Mouse (Mus musculus) intestine, embryonic 14.5 days (tissue): Measurements from ENCODE around the gene Spata45. TPM values are rescaled to one million over a fixed set of nuclear protein-coding genes. Genes with fewer than 3 reads are reported as not detected.

Experiments
- ATAC-seq: fragments of 200-750 bp; cut with Nextera tagmentation; replicated peaks from 2 replicates; pipeline ENCODE4 v1.8.0; 2017; ENCODE audit warnings: low read depth, moderate number of reproducible peaks, moderate TSS enrichment, moderate library complexity; ENCODE audit not compliant: low FRiP score, low TSS enrichment
- DNase-seq: peaks from one replicate; pipeline ENCODE4 v3.0.0-alpha.2; 2018; ENCODE audit warnings: low spot score
- H3K27ac ChIP-seq: fragments of 300-500 bp; sonication (generic); 2 replicates; pipeline ENCODE4 v1.5.1; 2014; ENCODE audit warnings: low read depth, mild to moderate bottlenecking, control low read depth
- H3K27me3 ChIP-seq: fragments of 300-500 bp; sonication (generic); replicated peaks from 2 replicates; pipeline ENCODE4 v1.6.1; 2014; ENCODE audit warnings: low read length, control low read depth; ENCODE audit not compliant: control insufficient read depth, insufficient read depth
- H3K36me3 ChIP-seq: fragments of 300-500 bp; sonication (generic); 2 replicates; pipeline ENCODE4 v1.6.1; 2014; ENCODE audit warnings: low read length, control low read depth; ENCODE audit not compliant: control insufficient read depth, insufficient read depth
- H3K4me1 ChIP-seq: fragments of 300-500 bp; sonication (generic); replicated peaks from 2 replicates; pipeline ENCODE4 v1.6.1; 2014; ENCODE audit warnings: low read length, control low read depth, mixed read lengths; ENCODE audit not compliant: control insufficient read depth, insufficient read depth
- H3K4me2 ChIP-seq: fragments of 300-500 bp; sonication (generic); 2 replicates; pipeline ENCODE4 v1.6.1; 2014; ENCODE audit warnings: low read length
- H3K4me3 ChIP-seq: fragments of 300-500 bp; sonication (generic); 2 replicates; pipeline ENCODE4 v1.5.1; 2014; ENCODE audit warnings: low read depth, low read length, control low read depth, mixed read lengths
- H3K9ac ChIP-seq: fragments of 300-500 bp; sonication (generic); 2 replicates; pipeline ENCODE4 v1.6.1; 2014; ENCODE audit warnings: mild to moderate bottlenecking, low read length
- H3K9me3 ChIP-seq: fragments of 300-500 bp; sonication (generic); 2 replicates; pipeline ENCODE4 v1.6.1; 2016; ENCODE audit warnings: low read length, control low read depth; ENCODE audit not compliant: control insufficient read depth
- WGBS: fragments of 180-500 bp; shearing (Covaris S2); extraction: QIAGEN DNeasy Blood & Tissue Kit; methylation state at CpG from one replicate; pipeline ENCODE4 v1.1.7; 2014; 5-methylcytosine and 5-hydroxymethylcytosine counted together
- polyA plus RNA-seq: library from polyadenylated mRNA; unstranded; fragments of >200 nt; fragmentation: Nextera tagmentation; extraction: Ambion mirVana; gene quantifications from 2 replicates; pipeline ENCODE4 v1.2.1, GENCODE M21; 2014

Gene Spata45
- polyA plus RNA-seq, 1 experiment from 2014 or later: not detected

DNA sequence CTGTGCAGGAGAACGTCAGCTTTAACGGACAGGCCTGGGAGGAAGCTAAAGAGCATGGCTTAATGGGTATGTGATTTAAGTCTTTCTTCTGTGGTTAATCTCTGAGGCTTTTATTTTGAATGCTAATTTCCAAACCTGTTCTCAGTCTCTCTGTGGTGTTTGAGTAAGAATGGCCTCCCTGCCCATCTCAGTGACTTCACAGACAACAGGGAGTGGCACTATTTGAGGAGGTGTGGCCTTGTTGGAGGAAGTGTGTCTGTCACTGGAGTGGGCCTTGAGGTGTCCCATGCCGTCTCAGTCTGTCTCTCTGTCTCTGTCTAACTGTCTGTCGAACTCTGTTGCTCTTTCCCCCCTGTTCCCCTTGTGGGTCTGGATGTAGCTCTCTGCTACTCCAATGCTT is 28.7 kb downstream of the Spata45 start:
- WGBS: 82% methylated on average over 4 of the region's 4 CpGs
- ATAC-seq: no peak

GRCm38 (mm10) chr1:191068377-191068776 is 31.9 kb downstream of the Spata45 start:
- H3K9me3 ChIP-seq: no peaks in the 10 kb centered on the region
- H3K4me2 ChIP-seq: no peak overlapping the region
- H3K36me3 ChIP-seq: peaks cover 75% of the 10 kb centered on the region
- H3K4me3 ChIP-seq: no peak overlapping the region
- ATAC-seq: no peak
- DNase-seq: no peak
- no peak overlapping the region for H3K9ac ChIP-seq
- H3K4me1 ChIP-seq: peaks cover 8% of the 10 kb centered on the region
- no peak overlapping the region for H3K27ac ChIP-seq
- WGBS: 82% methylated on average over 5 of the region's 5 CpGs
- H3K27me3 ChIP-seq: no peaks in the 10 kb centered on the region

More for the DNA sequence above, 28.7 kb downstream of the Spata45 start:
- Histone ChIP-seq H3K27me3 (no peaks in the 10 kb centered on the region), H3K4me1 (peaks cover 13% of the 10 kb centered on the region), H3K9ac (no peak overlapping the region), H3K4me2 (no peak overlapping the region), H3K27ac (no peak overlapping the region), H3K4me3 (no peak overlapping the region), H3K9me3 (no peaks in the 10 kb centered on the region), H3K36me3 (peaks cover 43% of the 10 kb centered on the region)
- DNase-seq: no peak

DNA sequence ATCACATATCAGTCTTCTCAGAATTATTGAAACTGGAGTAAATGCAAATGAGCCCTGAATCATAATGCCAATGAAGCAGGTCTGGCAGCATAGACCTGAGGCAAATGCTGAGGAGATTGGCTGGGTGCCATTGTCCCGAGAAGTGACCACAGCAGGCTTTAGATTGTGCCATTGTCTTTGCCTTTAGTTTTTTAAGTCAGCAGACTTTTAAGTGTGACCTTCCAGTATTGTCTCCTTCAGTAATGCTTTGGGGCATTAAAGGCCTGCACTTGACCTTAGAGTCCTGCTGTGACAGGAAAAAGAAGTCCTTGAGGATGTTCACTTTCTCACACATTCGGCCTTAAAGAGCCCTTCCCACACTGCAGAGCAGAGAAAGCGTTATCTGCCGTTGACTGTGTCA is 33.8 kb downstream of the Spata45 start:
- no peak overlapping the region for H3K4me2 ChIP-seq
- H3K9ac ChIP-seq: no peak overlapping the region
- H3K36me3 ChIP-seq: peaks cover 93% of the 10 kb centered on the region
- H3K4me3 ChIP-seq: no peak overlapping the region
- H3K9me3 ChIP-seq: no peaks in the 10 kb centered on the region
- ATAC-seq (no peak), DNase-seq (no peak)
- no peaks in the 10 kb centered on the region for H3K4me1 ChIP-seq
- 86% methylated on average over 4 of the region's 4 CpGs for WGBS
- no peak overlapping the region for H3K27ac ChIP-seq
- no peaks in the 10 kb centered on the region for H3K27me3 ChIP-seq

- no peaks in the 10 kb centered on the region for H3K4me1 ChIP-seq
- no peak overlapping the region for H3K4me3 ChIP-seq
- ATAC-seq (no peak), DNase-seq (no peak)
- peaks cover 94% of the 10 kb centered on the region for H3K36me3 ChIP-seq
- no peaks in the 10 kb centered on the region for H3K27me3 ChIP-seq
- H3K27ac ChIP-seq: no peak overlapping the region
- H3K9me3 ChIP-seq: no peaks in the 10 kb centered on the region
- WGBS: 83% methylated on average over 6 of the region's 6 CpGs
- H3K9ac ChIP-seq: no peak overlapping the region
- H3K4me2 ChIP-seq: no peak overlapping the region
Observed at GRCm38 (mm10) chr1:191071613-191072012, 35.2 kb downstream of the Spata45 start.

GRCm38 (mm10) chr1:191072329-191072913 is 36.0 kb downstream of the Spata45 start:
- H3K36me3 ChIP-seq: peaks cover 95% of the 10 kb centered on the region
- H3K27me3 ChIP-seq: no peaks in the 10 kb centered on the region
- no peak for DNase-seq
- no peak overlapping the region for H3K4me3 ChIP-seq
- no peak for ATAC-seq
- no peak overlapping the region for H3K27ac ChIP-seq
- H3K9me3 ChIP-seq: no peaks in the 10 kb centered on the region
- WGBS: 90% methylated on average over 16 of the region's 16 CpGs
- no peak overlapping the region for H3K9ac ChIP-seq
- H3K4me2 ChIP-seq: no peak overlapping the region
- H3K4me1 ChIP-seq: no peaks in the 10 kb centered on the region

GRCm38 (mm10) chr1:191073001-191073400 is 36.6 kb downstream of the Spata45 start:
- no peak overlapping the region for H3K27ac ChIP-seq
- H3K4me3 ChIP-seq: no peak overlapping the region
- no peak overlapping the region for H3K4me2 ChIP-seq
- no peaks in the 10 kb centered on the region for H3K4me1 ChIP-seq
- no peak for DNase-seq
- H3K9ac ChIP-seq: no peak overlapping the region
- peaks cover 95% of the 10 kb centered on the region for H3K36me3 ChIP-seq
- no peaks in the 10 kb centered on the region for H3K27me3 ChIP-seq
- WGBS: 82% methylated on average over 6 of the region's 6 CpGs
- no peaks in the 10 kb centered on the region for H3K9me3 ChIP-seq
- ATAC-seq: no peak

DNA sequence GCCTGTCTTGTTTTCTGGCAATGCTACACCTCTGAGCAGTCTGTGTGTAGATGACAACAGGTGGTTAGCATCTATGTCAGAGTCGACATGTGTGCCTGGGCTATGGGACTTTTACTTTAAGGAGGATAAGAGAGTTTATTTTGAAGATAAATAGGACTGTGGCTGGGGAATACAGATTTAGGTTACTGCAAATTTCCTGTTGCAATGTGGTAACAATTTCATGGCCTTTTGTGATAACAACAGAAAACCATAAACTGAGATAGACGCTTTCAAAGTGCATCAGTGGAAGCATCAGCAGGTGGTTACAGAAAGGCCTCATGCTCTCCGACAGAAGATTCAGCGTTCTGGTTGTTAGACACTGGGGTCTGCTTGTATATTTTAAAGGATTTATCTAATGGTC is 37.0 kb downstream of the Spata45 start:
- Histone ChIP-seq H3K36me3 (peaks cover 96% of the 10 kb centered on the region), H3K4me2 (no peak overlapping the region), H3K27ac (no peak overlapping the region), H3K9ac (no peak overlapping the region), H3K9me3 (no peaks in the 10 kb centered on the region), H3K4me1 (no peaks in the 10 kb centered on the region), H3K4me3 (no peak overlapping the region), H3K27me3 (no peaks in the 10 kb centered on the region)
- WGBS: 88% methylated on average over 4 of the region's 4 CpGs
- ATAC-seq (no peak), DNase-seq (no peak)

DNA sequence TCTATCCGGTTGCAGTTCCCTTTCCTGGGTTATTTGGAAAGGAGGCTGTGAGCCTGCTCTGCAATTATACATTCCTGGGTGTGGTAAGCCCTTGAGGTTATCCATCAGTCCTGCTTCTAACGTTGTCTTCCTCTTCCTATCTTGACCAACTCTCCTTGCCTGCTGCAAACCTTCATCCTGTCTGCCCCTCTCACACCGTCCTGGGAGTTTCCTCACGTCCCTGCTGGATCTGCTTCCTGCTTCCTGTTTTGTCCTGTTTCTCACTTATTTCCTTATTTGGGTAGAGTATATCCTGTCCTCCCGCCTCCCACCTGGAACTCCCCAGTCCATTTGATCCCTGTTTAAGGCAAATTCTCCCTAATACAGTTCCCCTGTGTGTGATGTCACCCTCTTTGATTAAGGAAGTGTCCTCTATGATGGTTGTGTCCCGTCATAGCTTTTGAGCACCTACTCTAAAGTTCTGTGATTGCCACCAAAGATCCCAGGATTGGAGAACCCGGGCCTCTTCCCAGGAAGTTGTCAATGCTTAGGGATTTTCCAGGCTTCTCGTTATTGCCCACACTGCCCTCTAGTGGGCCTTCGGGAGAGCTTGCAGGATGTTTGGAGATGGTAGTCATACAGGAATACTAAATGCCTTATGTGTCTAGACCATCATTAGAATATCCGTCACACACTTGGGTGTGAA is 38.9 kb downstream of the Spata45 start:
- WGBS: 54% methylated on average over 10 of the region's 10 CpGs
- ATAC-seq: no peak
- Histone ChIP-seq H3K4me2 (no peak overlapping the region), H3K27ac (no peak overlapping the region), H3K9me3 (no peaks in the 10 kb centered on the region), H3K4me3 (no peak overlapping the region), H3K4me1 (no peaks in the 10 kb centered on the region), H3K9ac (no peak overlapping the region), H3K27me3 (no peaks in the 10 kb centered on the region), H3K36me3 (peaks cover 89% of the 10 kb centered on the region)
- DNase-seq: peak; percentile 64

DNA sequence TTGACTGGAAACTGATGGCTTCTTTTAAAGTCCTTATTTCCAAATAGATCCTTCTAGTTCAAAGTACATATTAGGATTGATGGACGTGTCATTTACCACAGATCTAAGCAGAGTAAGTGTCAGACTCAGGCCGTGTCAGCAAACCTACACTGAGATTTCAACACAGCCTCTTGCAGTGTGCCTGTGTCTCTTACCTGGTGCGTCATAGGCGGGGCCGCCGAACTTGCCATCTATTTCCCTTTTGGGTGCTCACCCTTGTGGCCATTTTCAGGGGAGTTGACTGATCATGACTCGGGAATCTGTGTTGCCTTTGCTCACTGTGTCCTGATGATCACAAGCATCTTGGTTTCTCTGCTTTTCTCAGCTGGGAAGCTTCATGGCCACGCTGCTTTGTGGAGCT is 46.8 kb downstream of the Spata45 start:
- no peak overlapping the region for H3K4me3 ChIP-seq
- ATAC-seq (no peak), DNase-seq (no peak)
- no peak overlapping the region for H3K9ac ChIP-seq
- H3K36me3 ChIP-seq: peaks cover 59% of the 10 kb centered on the region
- no peaks in the 10 kb centered on the region for H3K27me3 ChIP-seq
- no peak overlapping the region for H3K4me2 ChIP-seq
- H3K27ac ChIP-seq: no peak overlapping the region
- WGBS: 84% methylated on average over 8 of the region's 8 CpGs
- no peaks in the 10 kb centered on the region for H3K4me1 ChIP-seq
- no peaks in the 10 kb centered on the region for H3K9me3 ChIP-seq
